Mouse (Mus musculus) liver, adult 2 months (tissue): ENCODE data around the gene Insig1. TPM values are rescaled to one million over a fixed set of nuclear protein-coding genes. Genes with fewer than 3 reads are reported as not detected.
A peak's percentile ranks its signal among the peaks of the same experiment; 100 is the strongest.

ENCODE experiments used
- DNase-seq: peaks from one replicate; pipeline ENCODE4 v3.0.0-alpha.2; 2011; ENCODE audit warnings: low read depth, low spot score; ENCODE audit errors: extremely low read depth
- H3K27ac ChIP-seq: fragments of 200-500 bp; replicated peaks from 2 replicates; pipeline ENCODE4 v1.5.1; 2012; ENCODE audit warnings: low read depth, mild to moderate bottlenecking, control low read depth, inconsistent platforms, low read length; ENCODE audit not compliant: insufficient read depth
- H3K27me3 ChIP-seq: fragments of 200-500 bp; 2 replicates; pipeline ENCODE4 v1.6.1; 2012; ENCODE audit warnings: mild to moderate bottlenecking, moderate library complexity, low read length, inconsistent platforms; ENCODE audit not compliant: control insufficient read depth, insufficient read depth
- H3K36me3 ChIP-seq: fragments of 200-500 bp; 2 replicates; pipeline ENCODE4 v1.6.1; 2012; ENCODE audit warnings: low read length, inconsistent platforms; ENCODE audit not compliant: control insufficient read depth, insufficient read depth
- H3K4me1 ChIP-seq: fragments of 200-500 bp; 2 replicates; pipeline ENCODE4 v1.6.1; 2011; ENCODE audit warnings: low read length; ENCODE audit not compliant: control insufficient read depth, insufficient read depth
- H3K4me3 ChIP-seq: fragments of 200-500 bp; 2 replicates; pipeline ENCODE4 v1.5.1; 2011; ENCODE audit warnings: low read depth, mild to moderate bottlenecking, control low read depth, low read length, moderate library complexity; ENCODE audit not compliant: insufficient read depth
- H3K79me2 ChIP-seq: fragments of 200-500 bp; 2 replicates; pipeline ENCODE4 v1.6.1; 2012; ENCODE audit warnings: inconsistent platforms, mild to moderate bottlenecking, low read length, moderate library complexity; ENCODE audit not compliant: control insufficient read depth, insufficient read depth
- H3K9ac ChIP-seq: fragments of 200-500 bp; 2 replicates; pipeline ENCODE4 v1.6.1; 2012; ENCODE audit warnings: low read depth, mild to moderate bottlenecking, control low read depth, inconsistent platforms, low read length
- CTCF ChIP-seq: fragments of 200-500 bp; IDR thresholded peaks from 2 replicates; pipeline ENCODE4 v1.5.1; 2011; ENCODE audit warnings: low read depth, low read length, control low read depth
- POLR2A ChIP-seq: fragments of 200-500 bp; IDR thresholded peaks from 2 replicates; pipeline ENCODE4 v1.6.1; 2011; ENCODE audit warnings: low read length, control low read depth; ENCODE audit not compliant: insufficient read depth; ENCODE audit errors: extremely low read depth
- WGBS: fragments of 180-500 bp; shearing (Covaris S2); methylation state at CpG from one replicate; pipeline ENCODE4 v1.1.7; 2018; 5-methylcytosine and 5-hydroxymethylcytosine counted together
- polyA plus RNA-seq: library from polyadenylated mRNA; depleted of rRNA; stranded (reverse); fragments of >200 nt; gene quantifications from 2 replicates; pipeline ENCODE4 v1.2.3, GENCODE M21; 2012
- total RNA-seq: library from RNA; depleted of rRNA; stranded (reverse); fragments of >200 nt; gene quantifications from 2 replicates; pipeline ENCODE4 v1.2.3, GENCODE M21; 2014

Gene Insig1
- total and polyA plus RNA-seq, 2 experiments = 465 to 566 TPM

DNA sequence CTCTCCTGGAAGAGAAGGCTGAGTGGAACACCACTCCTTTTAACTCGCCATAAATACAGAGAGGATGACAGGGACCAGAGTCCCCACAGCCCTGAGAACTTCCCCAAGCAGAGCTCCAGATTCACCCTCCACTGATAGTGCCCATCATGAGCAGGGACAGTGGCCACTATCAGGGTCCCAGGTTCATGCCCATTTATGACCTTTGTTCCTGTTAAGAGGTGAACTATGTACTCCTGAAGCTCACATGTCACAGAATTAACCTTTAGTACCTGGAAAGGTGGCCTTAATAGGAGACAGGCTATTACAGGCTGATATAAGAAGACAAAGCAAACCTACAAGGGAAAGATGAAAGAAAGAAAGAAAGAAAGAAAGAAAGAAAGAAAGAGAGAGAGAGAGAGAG lies 35.2 kb upstream of the Insig1 start:
- TF ChIP-seq POLR2A = no peak
- no peak for TF ChIP-seq CTCF
- peaks cover 4% of the 10 kb centered on the region for H3K36me3 ChIP-seq
- no peak overlapping the region for H3K4me3 ChIP-seq
- H3K9ac ChIP-seq = no peak overlapping the region
- H3K27ac ChIP-seq = peak overlapping the region; percentile 88
- WGBS = 45% methylated on average over 1 of the region's 1 CpGs
- H3K79me2 ChIP-seq = peaks cover 17% of the 10 kb centered on the region
- H3K4me1 ChIP-seq = peaks cover 52% of the 10 kb centered on the region
- peak; percentile 90 for DNase-seq
- H3K27me3 ChIP-seq = no peaks in the 10 kb centered on the region

DNA sequence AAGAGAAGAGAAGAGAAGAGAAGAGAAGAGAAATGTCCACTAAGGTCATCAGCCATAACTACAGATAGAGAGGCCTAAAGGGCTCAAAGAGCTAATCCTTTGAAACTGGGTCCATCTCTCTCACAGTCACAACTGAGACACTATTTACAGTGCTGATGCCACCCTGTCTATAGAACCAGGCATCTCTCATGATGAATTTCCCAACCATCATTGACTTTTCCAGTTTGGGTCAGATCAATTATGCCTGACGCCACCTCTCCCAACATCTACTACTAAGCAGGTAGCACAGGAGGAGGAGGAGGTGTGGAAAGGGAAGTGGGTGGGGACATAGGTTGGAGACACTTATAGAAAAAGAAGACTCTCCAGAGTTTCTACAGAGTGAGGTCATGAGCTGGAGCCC lies 34.6 kb upstream of the Insig1 start:
- TF ChIP-seq POLR2A (no peak), CTCF (no peak)
- Histone ChIP-seq H3K27me3 (no peaks in the 10 kb centered on the region), H3K4me1 (peaks cover 54% of the 10 kb centered on the region), H3K4me3 (no peak overlapping the region; the same call in 1 of the 2 replicates), H3K27ac (peak overlapping the region; percentile 96), H3K79me2 (peaks cover 17% of the 10 kb centered on the region), H3K9ac (peak overlapping the region; percentile 51), H3K36me3 (peaks cover 4% of the 10 kb centered on the region)
- no peak for DNase-seq
- WGBS = 43% methylated on average over 1 of the region's 1 CpGs

DNA sequence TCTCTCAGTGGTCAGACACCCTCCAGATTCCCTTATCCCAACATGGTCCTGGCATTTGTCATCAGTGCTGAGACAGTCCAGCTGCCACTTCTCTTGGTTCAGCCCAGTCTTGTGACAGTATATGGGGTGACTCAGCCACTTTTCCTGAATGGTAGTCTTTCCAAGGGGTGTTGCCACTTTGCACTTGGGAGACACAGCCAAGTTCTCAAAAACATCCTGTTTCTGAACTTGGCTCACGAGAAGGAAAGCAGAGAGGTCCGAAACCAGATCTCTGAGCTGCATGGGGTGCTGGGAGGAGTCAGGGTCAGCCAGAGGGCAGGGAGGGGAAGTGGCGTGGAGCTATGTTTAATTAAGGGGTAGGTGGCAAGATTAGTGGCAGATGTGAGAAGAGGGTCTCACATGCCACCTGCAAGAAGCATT lies 34.0 kb upstream of the Insig1 start:
- DNase-seq = peak; percentile 96
- H3K9ac ChIP-seq = peak overlapping the region; percentile 51
- H3K4me1 ChIP-seq = peaks cover 58% of the 10 kb centered on the region
- H3K79me2 ChIP-seq = peaks cover 17% of the 10 kb centered on the region
- H3K4me3 ChIP-seq = 0 out of 2 replicates have a peak overlapping the region, but pooled peaks have one; percentile 2
- H3K27me3 ChIP-seq = no peaks in the 10 kb centered on the region
- WGBS = 0% methylated on average over 3 of the region's 3 CpGs
- H3K27ac ChIP-seq = peak overlapping the region; percentile 96
- TF ChIP-seq CTCF = no peak
- TF ChIP-seq POLR2A = no peak
- H3K36me3 ChIP-seq = peaks cover 8% of the 10 kb centered on the region

DNA sequence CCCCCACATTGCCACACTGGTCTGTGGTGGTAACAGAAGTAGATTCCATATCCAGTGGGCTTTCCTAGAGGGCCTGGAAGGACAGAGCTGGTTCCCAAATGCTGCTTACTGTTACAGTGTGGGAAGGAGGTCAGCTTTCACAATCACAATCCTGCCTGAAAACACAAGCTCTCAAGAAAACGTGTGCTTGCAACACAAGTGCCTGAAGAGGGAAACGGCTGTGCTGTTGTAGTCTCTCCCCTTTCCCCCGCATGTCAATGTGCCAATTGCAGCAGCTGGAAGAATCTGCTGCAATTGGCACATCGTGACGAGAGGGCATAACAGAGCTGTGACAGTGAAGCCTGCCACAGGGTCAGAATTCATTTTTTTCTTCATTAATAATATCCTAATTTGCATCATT lies 33.5 kb upstream of the Insig1 start:
- H3K4me1 ChIP-seq = peaks cover 59% of the 10 kb centered on the region
- no peaks in the 10 kb centered on the region for H3K27me3 ChIP-seq
- peaks cover 12% of the 10 kb centered on the region for H3K36me3 ChIP-seq
- TF ChIP-seq POLR2A (no peak), CTCF (no peak)
- peak overlapping the region; percentile 51 for H3K9ac ChIP-seq
- WGBS = under 1% methylated on average over 5 of the region's 5 CpGs
- H3K4me3 ChIP-seq = 0 out of 2 replicates have a peak overlapping the region, but pooled peaks have one; percentile 2
- peaks cover 16% of the 10 kb centered on the region for H3K79me2 ChIP-seq
- peak overlapping the region; percentile 96 for H3K27ac ChIP-seq
- DNase-seq = peak; percentile 84

DNA sequence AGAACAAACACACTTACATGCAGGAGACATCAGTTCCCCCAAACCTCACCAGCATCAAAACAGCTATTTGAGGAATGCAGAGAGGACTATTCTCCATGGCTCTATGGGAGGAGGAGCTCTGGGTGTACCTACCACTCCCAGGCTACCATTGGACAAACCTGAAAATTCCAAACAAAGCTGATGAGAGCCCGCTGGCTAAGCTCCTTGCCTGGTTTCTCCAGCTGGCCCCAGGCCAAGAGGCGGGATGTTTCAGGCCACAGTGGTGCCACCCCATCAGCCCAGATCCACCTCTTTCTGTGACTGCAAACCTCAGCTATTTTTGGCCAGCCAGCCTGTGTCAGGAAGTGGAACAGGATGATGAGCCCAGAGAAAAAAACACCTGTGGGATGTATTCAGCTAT lies 33.0 kb upstream of the Insig1 start:
- 5% methylated on average over 2 of the region's 2 CpGs for WGBS
- Histone ChIP-seq H3K27ac (peak overlapping the region; percentile 96), H3K4me1 (peaks cover 59% of the 10 kb centered on the region), H3K4me3 (no peak overlapping the region), H3K36me3 (peaks cover 16% of the 10 kb centered on the region), H3K79me2 (peaks cover 12% of the 10 kb centered on the region), H3K27me3 (no peaks in the 10 kb centered on the region), H3K9ac (peak overlapping the region; percentile 51; the same call in 1 of the 2 replicates)
- no peak; the same call in 1 of the 2 replicates for TF ChIP-seq CTCF
- TF ChIP-seq POLR2A = 0 out of 2 replicates have a peak, but pooled peaks have one; percentile 20
- peak; percentile 97 for DNase-seq

DNA sequence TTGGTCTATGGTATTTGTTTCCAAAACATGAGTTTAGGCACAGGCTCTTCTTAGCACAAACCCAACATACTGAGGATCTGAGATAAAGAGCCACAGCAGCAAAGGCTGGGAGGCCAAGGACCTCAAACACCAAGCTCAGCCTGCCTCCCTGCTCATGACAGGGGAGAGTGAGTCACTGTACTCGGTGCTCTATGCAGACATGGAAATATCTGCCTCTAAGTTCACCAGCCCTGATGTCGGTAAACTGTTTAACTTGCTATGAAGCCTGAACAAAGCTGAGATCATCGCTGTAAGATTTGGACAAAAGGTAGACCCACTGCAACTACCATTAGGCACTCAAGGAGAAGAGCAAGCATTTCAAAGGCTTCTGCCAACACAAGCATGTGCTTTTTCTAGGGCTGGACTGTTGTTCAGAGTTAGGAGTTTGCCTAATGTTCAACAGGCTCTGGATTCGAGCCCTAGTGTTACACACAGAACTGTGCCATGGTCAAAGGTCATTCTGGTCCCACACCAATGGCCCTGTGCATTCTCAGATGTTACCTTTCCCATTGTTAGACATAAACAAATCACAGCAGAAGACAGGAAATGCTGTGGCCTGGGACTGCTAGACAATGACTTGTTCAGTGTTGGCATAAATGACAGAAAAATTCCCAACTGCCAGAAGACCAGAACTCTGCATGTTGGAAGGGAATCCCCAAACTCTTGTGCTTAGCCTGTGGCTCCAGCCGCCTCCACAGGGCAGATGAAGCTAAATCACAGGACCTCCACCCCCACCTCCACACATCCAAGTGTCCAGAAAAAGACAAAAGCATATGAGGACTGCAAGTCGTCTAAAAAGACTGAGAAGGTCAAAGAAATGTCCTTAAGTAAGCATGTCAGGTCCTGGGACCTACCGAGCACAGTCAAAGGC lies 31.2 kb upstream of the Insig1 start:
- TF ChIP-seq CTCF = no peak
- TF ChIP-seq POLR2A = no peak
- no peaks in the 10 kb centered on the region; the same call in 1 of the 2 replicates for H3K79me2 ChIP-seq

More for the DNA sequence above, 31.2 kb upstream of the Insig1 start:
- Histone ChIP-seq H3K27me3 (no peaks in the 10 kb centered on the region), H3K9ac (peak overlapping the region; percentile 28; the same call in 1 of the 2 replicates), H3K36me3 (peaks cover 21% of the 10 kb centered on the region), H3K27ac (peak overlapping the region; percentile 92), H3K4me3 (no peak overlapping the region), H3K4me1 (peaks cover 54% of the 10 kb centered on the region)
- WGBS = 27% methylated on average over 7 of the region's 7 CpGs
- peak; percentile 97 for DNase-seq
